ENCODE assay signal across 28 mouse cellular contexts in the genomic region with DNA sequence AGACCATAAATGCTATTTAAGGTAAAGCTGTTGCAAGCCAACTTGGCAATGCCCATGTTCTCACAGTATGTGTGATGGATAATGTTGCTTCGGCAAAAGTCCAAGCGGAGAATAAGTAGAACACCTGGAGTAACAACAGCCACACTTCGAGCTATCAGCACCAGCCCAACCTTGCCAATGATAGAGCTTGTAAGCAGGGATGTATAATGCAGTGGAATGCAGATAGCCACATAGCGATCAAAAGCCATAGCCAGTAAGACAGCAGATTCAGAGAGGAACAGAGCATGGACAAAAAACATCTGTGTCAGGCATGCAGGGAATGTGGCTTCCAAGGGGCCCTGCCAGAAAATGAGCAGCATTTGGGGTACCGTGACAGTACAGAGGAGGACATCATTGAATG. TPM values are rescaled to one million over a fixed set of nuclear protein-coding genes. Genes with fewer than 3 reads are reported as not detected.
"Had no signal": no experiment of that assay in that cellular context is flagged by ENCODE, and none has a peak within 500 bp of the region (broad histone marks: within the 10 kb centered on the region; RNA-seq: fewer than 3 reads in every experiment).

No protein-coding gene starts in this region.

- ATAC-seq: liver, postnatal 0 days; lung, postnatal 0 days; midbrain, embryonic 15.5 days had no signal

- H3K9ac ChIP-seq: limb, embryonic 12.5 days; limb, embryonic 15.5 days; liver, embryonic 14.5 days; liver, postnatal 0 days; lung, embryonic 14.5 days; midbrain, embryonic 12.5 days; midbrain, embryonic 15.5 days; neural tube, embryonic 12.5 days; neural tube, embryonic 15.5 days had no signal

- H3K27ac ChIP-seq: limb, embryonic 12.5 days; limb, embryonic 15.5 days; liver, embryonic 14.5 days; macrophage; midbrain, embryonic 12.5 days; midbrain, embryonic 15.5 days; neural tube, embryonic 12.5 days; neural tube, embryonic 15.5 days; stomach, postnatal 0 days had no signal

- H3K4me2 ChIP-seq: limb, embryonic 12.5 days; limb, embryonic 15.5 days; liver, embryonic 11.5 days; lung, embryonic 14.5 days; midbrain, embryonic 12.5 days; midbrain, embryonic 15.5 days; neural tube, embryonic 12.5 days; neural tube, embryonic 15.5 days had no signal

- H3K9me3 ChIP-seq: limb, embryonic 12.5 days; limb, embryonic 15.5 days; midbrain, embryonic 12.5 days; midbrain, embryonic 15.5 days; neural tube, embryonic 12.5 days; neural tube, embryonic 15.5 days had no signal

- H3K4me1 ChIP-seq: limb, embryonic 12.5 days; limb, embryonic 15.5 days; midbrain, embryonic 12.5 days; midbrain, embryonic 15.5 days; neural tube, embryonic 12.5 days; neural tube, embryonic 15.5 days had no signal

- DNase-seq: kidney, postnatal 14 days; kidney, postnatal 4 days; left cerebral cortex, postnatal 4 days; liver, postnatal 0 days; lung, embryonic 14.5 days; right cerebral cortex, adult 18-20 months; right cerebral cortex, postnatal 14 days; right cerebral cortex, postnatal 4 days; thymus, adult 2 months; thymus, postnatal 14 days; thymus, postnatal 4 days had no signal

- H3K27me3 ChIP-seq: limb, embryonic 12.5 days; limb, embryonic 15.5 days; midbrain, embryonic 12.5 days; midbrain, embryonic 15.5 days; neural tube, embryonic 12.5 days; neural tube, embryonic 15.5 days had no signal

- H3K36me3 ChIP-seq: limb, embryonic 12.5 days; limb, embryonic 15.5 days; midbrain, embryonic 12.5 days; midbrain, embryonic 15.5 days; neural tube, embryonic 12.5 days; neural tube, embryonic 15.5 days had no signal

- H3K4me3 ChIP-seq: limb, embryonic 12.5 days; limb, embryonic 15.5 days; midbrain, embryonic 12.5 days; midbrain, embryonic 15.5 days; neural tube, embryonic 12.5 days; neural tube, embryonic 15.5 days had no signal

RNA-seq across cellular contexts. Expression of a gene that starts 3.4 kb away (rescaled TPM):
- total RNA-seq: layer of hippocampus, adult 18-20 months; layer of hippocampus, postnatal 14 days; left cerebral cortex, adult 8-10 months; left cerebral cortex, postnatal 14 days; left cerebral cortex, postnatal 4 days; megakaryocyte, adult 5-6 weeks had no signal
- polyA plus RNA-seq: limb, embryonic 12.5 days; limb, embryonic 15.5 days; liver, embryonic 11.5 days; liver, embryonic 14.5 days; liver, postnatal 0 days; lung, embryonic 14.5 days; lung, postnatal 0 days; macrophage; midbrain, embryonic 12.5 days; midbrain, embryonic 15.5 days; neural tube, embryonic 12.5 days; neural tube, embryonic 15.5 days; stomach, embryonic 14.5 days; stomach, postnatal 0 days; thymus, adult 2 months had no signal

RNA-seq across cellular contexts. Expression of a gene that starts 9.1 kb away (rescaled TPM):
- total RNA-seq: layer of hippocampus, adult 18-20 months; layer of hippocampus, postnatal 14 days; left cerebral cortex, adult 8-10 months; left cerebral cortex, postnatal 14 days; left cerebral cortex, postnatal 4 days; megakaryocyte, adult 5-6 weeks had no signal
- polyA plus RNA-seq: limb, embryonic 12.5 days; limb, embryonic 15.5 days; liver, embryonic 11.5 days; liver, embryonic 14.5 days; liver, postnatal 0 days; lung, embryonic 14.5 days; lung, postnatal 0 days; macrophage; midbrain, embryonic 12.5 days; midbrain, embryonic 15.5 days; neural tube, embryonic 12.5 days; neural tube, embryonic 15.5 days; stomach, embryonic 14.5 days; stomach, postnatal 0 days; thymus, adult 2 months had no signal

RNA-seq across cellular contexts. Expression of a gene that starts 11.7 kb away (rescaled TPM):
- total RNA-seq: layer of hippocampus, adult 18-20 months; layer of hippocampus, postnatal 14 days; left cerebral cortex, adult 8-10 months; left cerebral cortex, postnatal 14 days; left cerebral cortex, postnatal 4 days; megakaryocyte, adult 5-6 weeks had no signal
- polyA plus RNA-seq: limb, embryonic 12.5 days; limb, embryonic 15.5 days; liver, embryonic 11.5 days; liver, embryonic 14.5 days; liver, postnatal 0 days; lung, embryonic 14.5 days; lung, postnatal 0 days; macrophage; midbrain, embryonic 12.5 days; midbrain, embryonic 15.5 days; neural tube, embryonic 12.5 days; neural tube, embryonic 15.5 days; stomach, embryonic 14.5 days; stomach, postnatal 0 days; thymus, adult 2 months had no signal

RNA-seq across cellular contexts. Expression of a gene that starts 15.4 kb away (rescaled TPM):
- total RNA-seq: layer of hippocampus, adult 18-20 months; layer of hippocampus, postnatal 14 days; left cerebral cortex, adult 8-10 months; left cerebral cortex, postnatal 14 days; left cerebral cortex, postnatal 4 days; megakaryocyte, adult 5-6 weeks had no signal
- polyA plus RNA-seq: limb, embryonic 12.5 days; limb, embryonic 15.5 days; liver, embryonic 11.5 days; liver, embryonic 14.5 days; liver, postnatal 0 days; lung, embryonic 14.5 days; lung, postnatal 0 days; macrophage; midbrain, embryonic 12.5 days; midbrain, embryonic 15.5 days; neural tube, embryonic 12.5 days; neural tube, embryonic 15.5 days; stomach, embryonic 14.5 days; stomach, postnatal 0 days; thymus, adult 2 months had no signal

RNA-seq across cellular contexts. Expression of a gene that starts 37.3 kb away (rescaled TPM):
- total RNA-seq: layer of hippocampus, adult 18-20 months; layer of hippocampus, postnatal 14 days; left cerebral cortex, adult 8-10 months; left cerebral cortex, postnatal 14 days; left cerebral cortex, postnatal 4 days; megakaryocyte, adult 5-6 weeks had no signal
- polyA plus RNA-seq: limb, embryonic 12.5 days; limb, embryonic 15.5 days; liver, embryonic 11.5 days; liver, embryonic 14.5 days; liver, postnatal 0 days; lung, embryonic 14.5 days; lung, postnatal 0 days; macrophage; midbrain, embryonic 12.5 days; midbrain, embryonic 15.5 days; neural tube, embryonic 12.5 days; neural tube, embryonic 15.5 days; stomach, embryonic 14.5 days; stomach, postnatal 0 days; thymus, adult 2 months had no signal
